Mouse (Mus musculus): ENCODE data around the gene Fgfr2. TPM values are rescaled to one million over a fixed set of nuclear protein-coding genes. Genes with fewer than 3 reads are reported as not detected.
A peak's percentile ranks its signal among the peaks of the same experiment; 100 is the strongest.
"Not testable (repeated sequence)": the region's sequence is repeated elsewhere in the genome, so short reads cannot be mapped to it uniquely, and the experiment has no call there.

The Fgfr2 gene
- polyA plus RNA-seq, 1 experiment from 2014 or later = 92.5 TPM

- no peak overlapping the region for H3K4me3 ChIP-seq
- no peak for DNase-seq (ENCODE audit: low spot score)
- no peaks in the 10 kb centered on the region for H3K9me3 ChIP-seq
- H3K27ac ChIP-seq = no peak overlapping the region
- no peaks in the 10 kb centered on the region for H3K36me3 ChIP-seq
- peaks cover 6% of the 10 kb centered on the region; the same call in 1 of the 2 replicates for H3K4me1 ChIP-seq (replicated peaks)
- WGBS = 96% methylated on average over 3 of the region's 3 CpGs
- no peaks in the 10 kb centered on the region for H3K27me3 ChIP-seq (ENCODE audit: insufficient read depth, poor library complexity, severe bottlenecking)
Observed at GRCm38 (mm10) chr7:130617591-130617990, 2505.6 kb downstream of the Fgfr2 start.

GRCm38 (mm10) chr7:130613973-130614372, 2509.2 kb downstream of the Fgfr2 start:
- H3K4me3 ChIP-seq = no peak overlapping the region
- H3K27me3 ChIP-seq (ENCODE audit: insufficient read depth, poor library complexity, severe bottlenecking) = no peaks in the 10 kb centered on the region
- no peaks in the 10 kb centered on the region for H3K36me3 ChIP-seq
- no peaks in the 10 kb centered on the region for H3K4me1 ChIP-seq (replicated peaks)
- DNase-seq (ENCODE audit: low spot score) = no peak
- no peak overlapping the region for H3K27ac ChIP-seq
- 73% methylated on average over 4 of the region's 4 CpGs for WGBS
- H3K9me3 ChIP-seq = no peaks in the 10 kb centered on the region

GRCm38 (mm10) chr7:130606958-130607357, 2516.2 kb downstream of the Fgfr2 start:
- no peak overlapping the region for H3K27ac ChIP-seq
- no peak overlapping the region for H3K4me3 ChIP-seq
- no peaks in the 10 kb centered on the region for H3K27me3 ChIP-seq (ENCODE audit: insufficient read depth, poor library complexity, severe bottlenecking)
- 92% methylated on average over 4 of the region's 4 CpGs for WGBS
- H3K4me1 ChIP-seq (replicated peaks) = peaks cover 4% of the 10 kb centered on the region; the same call in 1 of the 2 replicates
- DNase-seq (ENCODE audit: low spot score) = no peak
- H3K36me3 ChIP-seq = no peaks in the 10 kb centered on the region
- no peaks in the 10 kb centered on the region for H3K9me3 ChIP-seq

- Histone ChIP-seq H3K9me3 (no peaks in the 10 kb centered on the region), H3K27me3 (ENCODE audit: insufficient read depth, poor library complexity, severe bottlenecking) (no peaks in the 10 kb centered on the region), H3K4me1 (replicated peaks) (peaks cover 4% of the 10 kb centered on the region; the same call in 1 of the 2 replicates), H3K27ac (no peak overlapping the region), H3K36me3 (no peaks in the 10 kb centered on the region), H3K4me3 (no peak overlapping the region)
- WGBS = 27% methylated on average over 6 of the region's 6 CpGs
- no peak for DNase-seq (ENCODE audit: low spot score)
Observed at GRCm38 (mm10) chr7:130605111-130605510, 2518.0 kb downstream of the Fgfr2 start.

GRCm38 (mm10) chr7:130604390-130604789, 2518.8 kb downstream of the Fgfr2 start:
- Histone ChIP-seq H3K4me1 (replicated peaks) (peaks cover 4% of the 10 kb centered on the region; the same call in 1 of the 2 replicates), H3K27ac (no peak overlapping the region), H3K4me3 (no peak overlapping the region), H3K9me3 (no peaks in the 10 kb centered on the region), H3K27me3 (ENCODE audit: insufficient read depth, poor library complexity, severe bottlenecking) (no peaks in the 10 kb centered on the region), H3K36me3 (no peaks in the 10 kb centered on the region)
- 83% methylated on average over 2 of the region's 2 CpGs for WGBS
- DNase-seq (ENCODE audit: low spot score) = no peak

- no peak for DNase-seq (ENCODE audit: low spot score)
- Histone ChIP-seq H3K4me3 (no peak overlapping the region), H3K9me3 (no peaks in the 10 kb centered on the region), H3K36me3 (no peaks in the 10 kb centered on the region), H3K27me3 (ENCODE audit: insufficient read depth, poor library complexity, severe bottlenecking) (no peaks in the 10 kb centered on the region), H3K27ac (no peak overlapping the region), H3K4me1 (replicated peaks) (peaks cover 4% of the 10 kb centered on the region; the same call in 1 of the 2 replicates)
- 89% methylated on average over 5 of the region's 5 CpGs for WGBS
Observed at GRCm38 (mm10) chr7:130603556-130603955, 2519.6 kb downstream of the Fgfr2 start.

GRCm38 (mm10) chr7:130602804-130603203, 2520.3 kb downstream of the Fgfr2 start:
- 85% methylated on average over 1 of the region's 1 CpGs for WGBS
- no peak for DNase-seq (ENCODE audit: low spot score)

GRCm38 (mm10) chr7:130600546-130600945, 2522.6 kb downstream of the Fgfr2 start:
- 72% methylated on average over 2 of the region's 2 CpGs for WGBS
- no peaks in the 10 kb centered on the region for H3K27me3 ChIP-seq (ENCODE audit: insufficient read depth, poor library complexity, severe bottlenecking)
- no peaks in the 10 kb centered on the region for H3K9me3 ChIP-seq
- no peak for DNase-seq (ENCODE audit: low spot score)
- H3K4me3 ChIP-seq = no peak overlapping the region
- H3K4me1 ChIP-seq (replicated peaks) = 0 out of 2 replicates have a peak, but pooled peaks cover 10% of the 10 kb centered on the region
- no peak overlapping the region for H3K27ac ChIP-seq
- no peaks in the 10 kb centered on the region for H3K36me3 ChIP-seq

More at GRCm38 (mm10) chr7:130602804-130603203, 2520.3 kb downstream of the Fgfr2 start:
- H3K4me3 ChIP-seq = no peak overlapping the region
- no peaks in the 10 kb centered on the region for H3K9me3 ChIP-seq
- H3K4me1 ChIP-seq (replicated peaks) = peaks cover 3% of the 10 kb centered on the region; the same call in 1 of the 2 replicates
- no peak overlapping the region for H3K27ac ChIP-seq
- H3K36me3 ChIP-seq = no peaks in the 10 kb centered on the region
- H3K27me3 ChIP-seq (ENCODE audit: insufficient read depth, poor library complexity, severe bottlenecking) = no peaks in the 10 kb centered on the region

- WGBS = 83% methylated on average over 3 of the region's 3 CpGs
- Histone ChIP-seq H3K4me1 (replicated peaks) (0 out of 2 replicates have a peak, but pooled peaks cover 10% of the 10 kb centered on the region), H3K27ac (no peak overlapping the region), H3K9me3 (no peaks in the 10 kb centered on the region), H3K4me3 (no peak overlapping the region), H3K36me3 (no peaks in the 10 kb centered on the region), H3K27me3 (ENCODE audit: insufficient read depth, poor library complexity, severe bottlenecking) (no peaks in the 10 kb centered on the region)
- no peak for DNase-seq (ENCODE audit: low spot score)
Observed at GRCm38 (mm10) chr7:130600074-130600473, 2523.1 kb downstream of the Fgfr2 start.

GRCm38 (mm10) chr7:130597546-130597945, 2525.6 kb downstream of the Fgfr2 start:
- H3K4me3 ChIP-seq = no peak overlapping the region
- H3K4me1 ChIP-seq (replicated peaks) = peaks cover 12% of the 10 kb centered on the region
- no peak overlapping the region for H3K27ac ChIP-seq
- 73% methylated on average over 6 of the region's 6 CpGs for WGBS
- H3K27me3 ChIP-seq (ENCODE audit: insufficient read depth, poor library complexity, severe bottlenecking) = no peaks in the 10 kb centered on the region
- H3K36me3 ChIP-seq = no peaks in the 10 kb centered on the region
- no peaks in the 10 kb centered on the region for H3K9me3 ChIP-seq
- no peak for DNase-seq (ENCODE audit: low spot score)

GRCm38 (mm10) chr7:130596079-130596855, 2526.9 kb downstream of the Fgfr2 start:
- not testable (repeated sequence) for H3K27me3 ChIP-seq (ENCODE audit: insufficient read depth, poor library complexity, severe bottlenecking); H3K4me3 ChIP-seq; H3K36me3 ChIP-seq; H3K9me3 ChIP-seq; DNase-seq (ENCODE audit: low spot score); H3K27ac ChIP-seq
- WGBS = 55% methylated on average over 9 of the region's 19 CpGs
- peaks cover 12% of the 10 kb centered on the region for H3K4me1 ChIP-seq (replicated peaks)

GRCm38 (mm10) chr7:130593375-130594239, 2529.5 kb downstream of the Fgfr2 start:
- not testable (repeated sequence) for DNase-seq (ENCODE audit: low spot score); H3K4me3 ChIP-seq; H3K27me3 ChIP-seq (ENCODE audit: insufficient read depth, poor library complexity, severe bottlenecking); H3K9me3 ChIP-seq; H3K36me3 ChIP-seq
- WGBS = 43% methylated on average over 9 of the region's 11 CpGs
- peak overlapping the region; percentile 47; the same call in 1 of the 2 replicates for H3K27ac ChIP-seq
- peaks cover 19% of the 10 kb centered on the region for H3K4me1 ChIP-seq (replicated peaks)

- not testable (repeated sequence) for DNase-seq (ENCODE audit: low spot score); H3K9me3 ChIP-seq; H3K27me3 ChIP-seq (ENCODE audit: insufficient read depth, poor library complexity, severe bottlenecking); H3K36me3 ChIP-seq; H3K4me3 ChIP-seq; H3K27ac ChIP-seq
- peaks cover 19% of the 10 kb centered on the region for H3K4me1 ChIP-seq (replicated peaks)
- no CpG with 5 or more reads among the region's 11 CpGs for WGBS
Observed at GRCm38 (mm10) chr7:130592975-130593374, 2530.2 kb downstream of the Fgfr2 start.

Data from hindbrain, embryonic 10.5 days (tissue).